Mouse (Mus musculus) layer of hippocampus, adult 9-11 months (tissue): ENCODE data around the gene Dag1.
A peak's percentile ranks its signal among the peaks of the same experiment; 100 is the strongest.
"Not testable (repeated sequence)": the region's sequence is repeated elsewhere in the genome, so short reads cannot be mapped to it uniquely, and the experiment has no call there.

Experiments
- DNase-seq: peaks from one replicate; pipeline ENCODE4 v3.0.0; 2022

Gene Dag1

DNA sequence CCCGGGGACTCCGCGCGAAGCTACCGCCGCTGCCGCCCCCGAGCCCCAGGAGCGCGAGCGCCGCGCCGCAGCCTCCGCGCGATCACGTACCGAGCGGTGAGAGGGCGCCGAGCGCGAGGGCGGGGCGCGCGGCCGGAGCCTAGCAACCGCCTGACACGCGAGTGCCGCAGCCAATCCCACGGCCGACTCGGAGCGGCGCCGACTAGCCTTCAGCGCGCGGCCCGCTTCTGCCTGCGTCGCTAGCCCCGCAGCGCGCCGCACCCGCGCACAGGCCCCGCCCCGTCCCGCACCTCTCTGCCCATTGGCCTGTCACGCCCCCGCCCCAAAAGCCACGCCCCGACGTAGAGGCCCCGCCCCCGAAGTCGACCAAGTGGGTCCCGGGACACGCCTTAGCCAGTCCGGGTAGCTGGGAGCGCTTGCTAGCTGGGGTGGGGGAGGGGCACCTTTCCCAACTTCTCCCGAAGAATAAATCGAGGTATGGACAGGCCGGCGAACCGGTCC is at the start of gene Dag1:
Gene Dag1, minus strand, starts transcription at position 269 of the 501 bp plus-strand sequence.
- DNase-seq: peak; percentile 98

DNA sequence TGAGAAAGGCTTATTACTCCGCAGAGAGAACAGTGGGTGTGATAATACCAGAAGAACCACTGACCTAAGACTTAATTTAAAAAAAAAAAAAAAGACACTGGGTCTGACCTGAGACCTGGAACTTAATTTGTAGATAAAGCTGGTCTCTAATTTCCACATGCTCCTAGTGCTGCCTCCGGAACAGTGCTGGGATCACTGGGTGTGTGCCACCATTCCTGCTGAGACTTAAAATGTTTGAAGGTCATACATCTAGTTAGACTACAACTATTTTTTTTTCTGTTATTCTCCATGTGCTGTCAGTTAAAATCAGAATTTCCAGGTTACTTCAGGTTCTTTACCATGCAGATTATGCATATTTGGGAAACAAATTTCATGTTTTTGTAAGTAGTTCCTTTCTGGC is 44.4 kb upstream of the Dag1 start:
- no peak for DNase-seq

DNA sequence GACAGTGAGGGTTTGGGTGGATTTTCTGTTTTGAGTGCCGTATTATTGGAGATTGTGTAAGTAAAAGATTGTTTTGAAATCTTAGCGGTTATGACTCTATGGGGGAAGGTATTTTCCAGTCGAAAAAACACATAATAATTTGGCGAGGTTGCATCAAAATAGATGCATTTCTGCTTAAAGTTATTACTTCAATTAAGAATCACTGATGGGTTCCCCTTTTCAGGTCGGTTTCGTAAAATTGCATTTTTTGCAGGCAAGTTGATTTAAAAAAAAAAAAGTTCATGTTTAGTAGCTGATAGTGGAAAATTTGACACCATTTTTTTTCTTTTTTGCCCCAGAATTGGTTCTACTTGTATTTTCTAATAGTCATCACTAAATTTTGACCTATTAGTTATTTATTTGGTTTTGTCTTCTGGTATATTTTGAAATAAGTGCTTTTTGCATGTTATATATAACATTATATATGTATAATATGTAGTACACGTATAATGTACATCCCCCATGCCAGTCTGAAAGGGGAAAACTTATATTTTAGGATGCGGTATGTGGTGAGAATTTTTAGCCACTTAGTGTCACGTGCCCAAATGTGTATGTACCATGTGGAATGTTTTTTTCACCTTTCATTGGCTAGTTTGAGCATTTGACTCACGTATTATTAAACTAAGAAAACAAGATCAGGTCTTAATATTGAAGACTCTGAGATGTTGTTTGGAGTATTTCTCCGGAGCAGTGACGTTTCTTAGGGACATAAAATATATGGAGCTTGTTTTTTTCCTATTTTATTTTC is 43.5 kb upstream of the Dag1 start:
- DNase-seq: no peak

DNA sequence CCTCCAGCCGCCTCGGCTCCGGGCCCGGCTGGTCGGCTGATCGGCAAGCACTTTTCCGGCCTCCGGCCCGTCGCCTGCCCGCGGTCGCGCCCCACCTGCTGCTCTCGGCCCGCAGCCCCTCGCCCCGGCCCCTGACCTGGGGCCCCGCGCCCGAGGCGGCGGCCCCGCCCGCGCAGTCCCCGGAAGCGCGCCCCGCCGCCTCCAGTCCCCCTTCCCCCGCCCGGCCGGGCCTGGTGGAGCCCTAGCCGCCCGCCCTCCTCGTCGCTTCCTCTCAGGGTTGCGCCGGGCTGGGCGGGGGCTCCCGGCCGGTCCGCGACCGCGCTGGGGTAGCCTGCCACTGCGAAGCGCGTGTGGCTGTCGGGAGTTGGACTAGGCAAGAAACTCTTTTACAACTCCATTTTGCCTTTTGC is 42.8 kb upstream of the Dag1 start:
- DNase-seq: peak; percentile 60

DNA sequence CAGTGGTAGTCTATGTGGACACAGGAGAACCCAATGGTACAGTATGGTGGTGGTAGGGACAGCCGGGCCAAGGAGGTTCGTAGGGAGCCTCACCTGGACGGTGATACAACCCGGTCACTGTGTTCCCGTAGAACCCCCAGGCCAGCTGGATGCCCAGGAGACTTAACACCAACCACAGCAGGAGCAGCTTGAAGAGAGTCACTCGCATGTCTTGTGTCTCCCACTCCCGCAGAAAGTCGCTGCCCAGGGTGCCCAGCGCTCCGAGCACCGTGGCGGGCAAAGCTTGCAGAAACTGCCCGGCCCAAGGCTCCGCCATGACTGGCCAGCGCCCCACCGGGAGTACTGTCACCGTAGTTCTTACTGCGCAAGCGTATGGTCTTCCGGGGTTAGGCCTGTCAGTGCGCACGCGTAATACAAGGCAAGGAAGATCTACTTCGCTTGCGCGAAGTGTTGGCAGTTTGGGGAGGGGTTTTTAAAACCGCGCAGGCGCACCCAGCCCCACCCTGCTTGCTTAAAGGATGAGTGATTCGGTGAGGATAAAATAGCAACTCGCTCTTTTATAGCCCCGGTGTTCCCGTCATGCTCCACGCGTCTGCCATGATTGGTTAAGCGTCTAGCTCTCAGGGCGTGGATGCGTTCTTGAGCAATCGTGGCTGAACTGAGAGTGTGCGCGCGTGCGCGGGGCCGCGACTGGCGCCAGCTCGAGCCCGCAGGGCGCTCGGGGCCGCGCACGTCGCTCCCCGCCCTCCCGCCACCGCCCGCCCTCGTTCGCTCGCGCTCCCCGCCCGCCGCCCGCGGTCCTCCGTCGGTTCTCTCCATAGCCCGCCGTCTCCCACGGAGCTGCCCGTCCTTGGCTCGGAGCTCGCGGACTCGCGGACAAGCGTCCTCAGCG is 42.1 kb upstream of the Dag1 start, which contains the start of the genes Rhoa and Tcta:
Gene Rhoa, plus strand, starts transcription at position 501 of the 892 bp plus-strand sequence.
Gene Tcta, minus strand, starts transcription at position 532 of the 892 bp plus-strand sequence.
- peak; percentile 100 for DNase-seq

DNA sequence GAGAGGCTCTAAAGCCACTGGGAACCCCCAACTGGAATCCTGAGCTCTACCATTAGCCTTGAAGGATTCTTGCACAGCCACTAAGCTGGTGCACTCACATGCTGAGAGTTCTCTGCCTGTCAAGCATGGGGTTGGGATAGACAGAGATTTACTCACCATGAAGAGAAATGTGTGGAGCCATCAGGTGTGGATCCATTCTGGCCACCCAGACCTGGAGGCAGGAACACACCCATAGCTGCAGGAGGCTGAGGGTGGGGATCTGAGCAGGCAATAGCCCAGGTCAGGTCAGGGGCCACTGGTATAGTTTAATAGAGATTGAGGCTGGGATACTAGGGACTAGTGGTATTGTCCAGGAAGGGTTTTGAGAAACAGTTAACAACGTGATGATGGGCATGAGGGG is 41.4 kb upstream of the Dag1 start:
- no peak for DNase-seq

DNA sequence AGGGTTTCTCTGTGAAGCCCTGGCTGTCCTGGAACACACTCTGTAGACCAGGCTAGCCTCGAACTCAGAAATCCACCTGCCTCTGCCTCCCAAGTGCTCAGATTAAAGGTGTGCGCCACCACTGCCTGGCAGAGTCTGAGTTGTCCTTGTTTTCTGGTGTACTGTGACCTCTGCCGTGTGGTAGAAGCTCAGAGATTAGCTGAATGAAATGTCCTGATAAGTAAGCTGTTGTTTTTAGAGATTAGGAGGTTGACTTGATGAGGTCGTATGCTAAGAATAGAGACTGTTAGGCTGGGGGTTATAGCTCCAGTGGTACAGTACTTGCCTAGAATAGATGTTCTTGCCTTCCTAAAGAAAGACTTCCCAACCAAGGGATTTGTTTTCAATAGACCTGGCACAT is 41.0 kb upstream of the Dag1 start:
- no peak for DNase-seq

DNA sequence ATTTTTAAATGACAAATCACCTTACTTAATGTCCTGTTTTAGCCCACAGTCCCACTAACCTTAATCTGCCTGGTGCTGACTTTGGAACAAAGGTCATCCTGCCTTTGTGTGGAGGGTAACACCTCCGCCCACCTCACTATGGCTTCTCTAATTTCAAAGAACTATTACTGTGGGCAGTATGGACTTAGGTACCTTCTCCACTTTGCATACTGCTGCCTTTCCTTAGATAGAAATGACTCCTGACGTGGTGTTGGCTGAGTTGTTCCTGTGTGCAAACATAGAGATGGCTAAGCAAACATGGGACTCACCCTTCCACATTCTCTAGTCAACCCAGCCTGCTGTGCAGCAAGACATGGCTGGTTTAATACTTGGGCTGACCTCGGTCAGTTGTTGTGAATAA is 38.1 kb upstream of the Dag1 start:
- no peak for DNase-seq

DNA sequence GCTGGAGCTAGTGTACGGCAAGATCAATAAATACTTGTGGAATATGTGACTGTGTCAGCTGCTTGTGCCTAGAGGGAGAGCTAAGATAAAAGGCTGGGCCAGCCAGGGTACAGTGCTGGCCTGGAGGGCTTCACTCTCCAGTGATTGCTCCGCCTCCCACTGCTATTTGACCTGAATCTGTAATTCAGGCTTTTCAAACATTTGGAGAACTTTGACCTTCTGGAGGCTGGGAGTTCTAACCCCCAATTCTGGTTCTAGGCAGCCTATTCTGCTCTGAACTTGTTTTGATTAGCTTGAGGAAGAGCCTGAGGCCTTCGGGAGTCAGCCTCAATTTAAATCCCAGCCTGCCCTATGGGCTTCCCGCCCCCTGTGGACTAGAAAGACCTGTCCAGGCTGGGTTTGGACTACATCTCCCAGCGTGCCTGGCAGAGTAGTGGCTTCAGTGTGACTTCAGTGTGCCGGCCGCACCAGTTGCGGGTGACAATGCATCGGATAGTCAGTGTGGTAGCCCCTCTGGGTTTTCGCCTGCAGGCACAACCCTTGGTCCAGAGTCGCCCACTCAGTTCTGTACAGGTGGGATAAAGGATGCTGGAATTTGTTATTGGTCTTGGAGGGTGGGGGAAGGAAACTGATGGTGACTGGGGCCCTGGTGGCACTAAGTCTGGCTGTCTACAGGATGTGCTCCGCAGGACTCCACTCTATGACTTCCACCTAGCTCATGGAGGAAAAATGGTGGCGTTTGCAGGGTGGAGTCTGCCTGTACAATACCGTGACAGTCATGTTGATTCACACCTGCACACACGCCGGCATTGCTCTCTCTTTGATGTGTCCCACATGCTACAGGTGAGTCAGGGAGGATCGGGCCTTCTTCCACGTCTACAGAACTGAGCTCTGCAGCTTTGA is 32.9 kb upstream of the Dag1 start, which contains the start of gene Amt:
Gene Amt, plus strand, starts transcription at position 401 of the 903 bp plus-strand sequence.
- DNase-seq: no peak

DNA sequence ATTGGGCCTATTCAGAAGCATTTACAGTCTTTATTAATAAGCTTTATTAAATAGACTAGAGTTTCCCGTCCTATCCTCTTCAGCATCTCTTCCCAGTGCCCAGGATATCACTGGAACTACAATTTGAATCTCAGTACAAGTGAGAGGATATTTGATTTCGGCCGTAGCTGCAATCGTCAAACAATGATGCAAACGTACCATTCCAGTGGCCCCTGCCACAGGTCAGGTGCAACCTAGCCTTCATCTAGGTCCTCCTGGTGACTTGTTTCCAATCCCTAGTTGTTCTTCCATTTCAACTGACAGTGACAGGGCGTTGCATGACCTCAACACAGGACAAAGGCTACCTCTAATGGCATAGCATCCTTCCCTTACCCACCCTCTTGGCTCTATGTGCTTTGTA is 27.0 kb upstream of the Dag1 start:
- no peak for DNase-seq

DNA sequence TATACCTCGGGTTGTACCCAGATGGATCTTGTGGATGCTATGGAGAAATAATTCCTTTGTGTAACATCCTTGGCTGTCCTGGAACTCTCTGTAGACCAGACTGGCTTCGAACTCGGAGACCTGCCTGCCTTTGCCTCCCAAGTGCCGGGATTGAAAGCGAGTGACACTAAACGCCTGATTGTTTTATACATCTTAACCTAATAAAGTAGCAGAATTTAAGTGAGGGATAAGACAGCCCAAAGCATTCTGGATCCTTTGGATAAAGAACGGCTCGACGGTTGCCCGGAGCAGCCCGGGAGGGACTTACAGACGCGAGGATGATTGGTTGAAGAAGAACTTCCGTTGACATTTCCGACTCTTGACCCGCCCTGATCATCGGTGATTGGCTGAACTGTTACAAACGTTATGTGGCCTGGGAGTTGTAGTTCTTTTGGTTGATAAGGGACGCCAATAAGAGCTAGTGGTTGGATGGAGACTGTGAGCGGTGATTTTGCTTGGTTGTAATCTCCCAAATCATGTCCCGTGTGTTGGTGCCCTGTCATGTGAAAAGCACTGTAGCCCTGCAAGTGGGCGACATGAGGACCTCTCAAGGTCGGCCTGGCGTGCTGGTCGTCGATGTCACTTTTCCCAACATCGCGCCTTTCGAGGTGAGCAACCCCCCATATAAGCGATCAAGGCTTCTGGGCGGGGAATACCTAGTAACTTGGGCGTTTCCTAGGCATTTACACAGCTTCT is 26.4 kb upstream of the Dag1 start, which contains the start of gene Nicn1:
Gene Nicn1, plus strand, starts transcription at position 414 of the 735 bp plus-strand sequence.
- peak; percentile 98 for DNase-seq

DNA sequence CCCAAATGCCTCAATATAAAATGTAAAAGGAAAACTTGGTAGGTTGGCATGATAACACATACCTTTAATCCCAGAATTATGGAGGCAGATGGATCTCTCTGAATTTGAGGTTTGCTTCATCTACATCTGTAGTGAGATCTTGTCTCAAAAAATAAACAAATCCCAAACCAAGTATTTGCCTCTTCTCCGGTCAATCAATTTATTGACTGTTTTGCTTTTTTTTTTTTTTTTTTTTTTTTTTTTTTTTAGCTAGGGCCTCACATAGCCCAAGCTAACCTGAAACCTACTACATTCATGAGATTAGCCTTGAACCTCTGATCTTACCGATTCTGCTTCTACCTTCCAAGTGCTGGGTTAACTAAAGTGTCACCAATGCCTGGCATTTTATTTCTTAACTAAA is 25.6 kb upstream of the Dag1 start:
- DNase-seq: no peak

DNA sequence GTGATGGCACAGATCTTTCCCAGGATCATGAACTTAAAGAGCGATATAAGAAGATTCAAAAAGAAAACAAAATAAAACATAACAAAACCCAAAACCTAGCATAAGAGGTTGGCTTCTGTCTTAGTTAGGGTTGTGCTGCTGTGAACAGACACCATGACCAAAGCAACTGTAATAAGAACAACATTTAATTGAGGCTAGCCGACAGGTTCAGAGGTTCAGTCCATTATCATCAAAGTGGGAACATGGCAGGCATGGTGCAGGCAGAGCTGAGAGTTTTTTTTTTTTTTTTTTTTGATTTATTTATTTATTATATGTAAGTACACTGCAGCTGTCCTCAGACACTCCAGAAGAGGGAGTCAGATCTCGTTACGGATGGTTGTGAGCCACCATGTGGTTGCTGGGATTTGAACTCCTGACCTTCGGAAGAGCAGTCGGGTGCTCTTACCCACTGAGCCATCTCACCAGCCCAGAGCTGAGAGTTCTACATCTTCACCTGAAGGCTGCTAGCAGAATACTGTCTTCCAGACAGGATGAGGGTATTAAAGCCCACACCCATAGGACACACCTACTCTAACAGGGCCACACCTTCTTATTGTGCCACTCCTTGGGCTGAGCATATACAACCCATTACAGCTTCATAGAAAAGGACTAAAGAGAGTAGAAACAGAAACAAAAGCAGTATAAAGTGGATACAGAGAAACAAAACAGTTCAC is 23.9 kb upstream of the Dag1 start:
- DNase-seq: not testable (repeated sequence)

DNA sequence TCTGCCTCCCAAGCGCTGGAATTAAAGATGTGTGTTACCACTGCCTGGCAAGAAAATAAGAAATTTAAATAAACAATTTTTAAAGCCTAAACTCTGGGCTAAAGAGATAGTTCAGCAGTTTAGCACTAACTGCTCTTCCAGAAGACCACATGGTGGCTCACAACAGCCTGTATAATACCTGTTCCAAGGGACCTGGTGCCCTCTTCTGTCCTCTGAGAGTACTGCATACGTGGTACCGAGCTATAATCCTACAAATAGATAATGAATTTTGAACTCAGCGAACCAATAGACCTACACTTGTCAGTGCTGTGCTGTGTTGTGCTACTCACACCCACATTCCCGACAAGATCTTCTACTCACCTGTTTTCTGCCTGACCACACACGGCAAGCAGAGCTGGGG is 20.7 kb upstream of the Dag1 start:
- peak; percentile 64 for DNase-seq

DNA sequence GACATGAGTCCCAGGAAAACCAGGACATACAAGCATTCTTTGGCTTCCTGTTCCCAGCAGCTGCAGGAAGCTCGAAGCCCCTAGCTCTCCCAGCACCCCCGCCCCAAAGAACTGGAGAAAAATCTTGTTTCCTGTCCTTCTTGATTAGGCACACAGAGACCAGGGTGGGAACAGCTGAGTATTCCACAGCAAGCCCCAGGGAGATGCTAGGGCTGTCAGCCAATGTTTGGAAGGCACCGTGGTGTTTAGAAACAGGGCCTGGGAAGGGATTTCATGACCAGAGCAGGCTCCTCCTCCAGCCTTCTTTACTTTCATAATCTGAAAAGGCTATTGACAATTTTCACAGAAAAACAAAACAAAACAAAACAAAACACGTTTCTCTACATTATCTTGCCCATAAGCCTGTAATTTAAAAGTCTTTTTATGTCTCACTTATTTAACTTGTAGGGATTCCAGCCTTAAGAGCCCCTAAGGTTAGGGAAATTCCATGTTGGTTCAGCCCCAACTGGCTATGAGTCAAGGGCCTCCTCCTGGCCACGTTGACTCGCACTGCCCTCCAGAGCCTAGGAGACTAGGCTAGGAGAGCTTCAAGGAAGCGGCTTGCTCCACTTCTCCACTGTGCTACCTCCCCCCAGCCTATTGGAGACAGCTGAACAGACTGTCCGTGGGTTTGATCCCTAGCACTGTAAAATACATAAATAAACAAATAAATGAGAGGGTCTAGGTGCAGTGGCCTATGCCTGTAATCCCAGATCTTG is 16.5 kb upstream of the Dag1 start:
- no peak for DNase-seq

DNA sequence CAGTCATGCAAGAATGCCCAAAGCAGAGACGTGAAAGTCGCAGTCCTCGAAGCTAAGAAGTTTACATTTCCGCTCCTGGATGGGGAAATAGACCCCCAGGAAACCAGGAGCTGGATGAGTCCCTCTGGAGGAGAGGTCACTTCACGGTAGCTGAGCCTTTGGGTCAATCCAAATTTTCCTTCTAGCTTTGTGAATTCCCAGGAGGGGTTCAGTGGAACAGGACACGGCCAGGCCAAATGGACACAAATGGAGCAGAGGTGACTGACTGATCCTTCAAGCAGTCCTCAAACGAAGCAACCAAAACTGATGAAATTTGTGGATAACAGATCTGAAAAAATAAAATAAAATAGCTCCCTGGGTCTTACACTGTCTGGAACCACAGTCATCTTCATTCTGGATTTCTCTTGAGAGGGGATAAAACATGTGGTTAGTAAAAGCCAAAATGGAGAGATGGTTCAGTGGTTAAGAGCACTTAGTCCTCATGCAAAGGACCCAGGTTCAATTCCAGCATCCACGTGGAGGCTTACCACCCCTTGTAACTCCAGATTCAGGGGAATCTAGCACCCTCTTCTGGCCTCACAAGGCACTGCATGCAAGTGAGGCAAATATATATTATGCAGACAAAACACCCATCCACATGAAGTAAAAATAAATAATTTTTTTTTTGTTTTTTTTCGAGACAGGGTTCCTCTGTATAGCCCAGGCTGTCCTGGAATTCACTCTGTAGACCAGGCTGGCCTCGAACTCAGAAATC is 15.1 kb upstream of the Dag1 start:
- DNase-seq: no peak

DNA sequence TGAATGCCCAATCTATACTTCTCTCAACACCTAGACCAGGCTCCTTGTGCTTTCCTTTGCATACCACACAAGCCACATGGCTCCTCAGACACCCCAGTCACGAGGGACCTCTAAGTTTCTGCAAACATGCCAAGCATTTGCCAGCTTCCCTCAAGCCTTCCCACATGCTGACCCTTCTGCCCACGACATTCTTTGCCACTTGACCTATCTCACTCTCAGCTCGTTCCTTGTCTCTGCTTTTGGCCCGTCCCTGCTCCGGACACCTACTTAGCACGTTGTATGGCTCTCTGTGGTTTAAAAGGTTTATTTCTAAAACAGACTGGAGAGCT is 11.5 kb upstream of the Dag1 start:
- no peak for DNase-seq

DNA sequence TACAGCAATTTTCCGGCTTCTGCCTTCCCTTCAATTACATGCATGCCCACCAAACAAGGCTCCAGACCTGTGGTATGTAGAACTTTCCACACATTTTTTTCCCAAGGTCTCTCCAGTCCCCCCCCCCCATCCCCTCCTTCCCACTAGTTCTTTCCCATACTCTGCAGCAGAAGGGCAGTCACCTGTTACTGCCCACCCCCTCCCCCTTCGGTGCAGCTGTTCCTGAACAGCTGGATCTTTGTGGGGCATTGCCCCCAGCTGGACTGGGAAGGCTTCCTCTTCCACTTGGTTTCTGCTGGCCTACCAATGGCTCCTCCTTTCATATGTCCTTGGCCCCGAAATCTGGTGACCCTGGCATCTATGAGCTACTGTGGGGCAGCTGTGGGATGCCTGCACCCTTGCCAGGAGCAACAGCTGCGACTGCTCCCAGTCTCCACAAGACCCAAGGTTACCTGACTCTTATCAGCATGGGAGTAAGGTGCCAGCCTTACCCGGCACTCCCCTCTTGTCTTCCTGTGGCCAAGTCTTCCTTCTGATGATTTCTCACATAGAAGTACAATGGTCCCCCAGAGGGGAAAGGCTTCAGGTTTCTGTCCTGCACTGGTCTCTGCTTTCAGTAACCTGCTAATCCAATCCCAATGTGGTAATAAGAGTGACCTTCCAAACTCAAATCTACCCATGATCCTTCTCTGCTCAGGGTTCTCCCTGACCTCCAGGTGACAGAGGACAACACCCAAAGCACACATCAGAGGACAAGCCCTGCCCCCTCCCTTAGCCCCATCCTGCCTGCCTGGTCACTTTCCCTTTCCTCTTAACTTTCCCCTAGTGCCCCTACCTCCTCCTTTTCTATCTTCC is 10.9 kb upstream of the Dag1 start:
- DNase-seq: no peak

DNA sequence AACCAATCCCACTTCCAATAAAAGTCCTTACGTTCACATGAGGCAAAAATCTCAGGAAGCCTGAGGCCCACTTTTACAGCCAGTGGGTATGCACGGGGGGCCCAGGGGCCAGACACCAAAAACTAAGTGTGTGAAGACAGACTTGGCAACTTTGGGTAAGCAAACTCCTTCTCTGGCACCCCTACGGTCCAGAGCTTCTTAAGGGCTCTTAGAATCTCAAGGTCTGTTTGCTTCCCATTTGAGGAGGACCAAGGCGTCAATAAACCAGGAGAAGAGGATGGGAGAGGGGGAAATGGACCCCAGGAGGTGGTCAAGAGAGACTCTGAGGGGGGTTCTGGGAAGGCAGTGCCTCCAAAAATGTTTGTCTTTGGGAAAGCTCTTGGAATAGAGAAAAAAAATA is 9.7 kb upstream of the Dag1 start:
- no peak for DNase-seq
